Mouse (Mus musculus): ENCODE results near the gene Zfp963.
A peak's percentile ranks its signal among the peaks of the same experiment; 100 is the strongest.

The Zfp963 gene

GRCm38 (mm10) chr8:69749544-69750454, at the start of gene Zfp963:
Zfp963 (minus strand) TSS chr8:69749970.
- DNase-seq (ENCODE audit: low spot score in 2 of 2), result peak; percentile 95 to 97

- DNase-seq (ENCODE audit: low spot score in 2 of 2), result peak in 1 of 2 experiments; percentile 0
Measured at GRCm38 (mm10) chr8:69799261-69799660, 49.5 kb upstream of the Zfp963 start.

- DNase-seq (ENCODE audit: low spot score in 2 of 2), result peak in 1 of 2 experiments; percentile 0
Measured at GRCm38 (mm10) chr8:69797661-69798060, 47.9 kb upstream of the Zfp963 start.

GRCm38 (mm10) chr8:69796721-69797345, 47.1 kb upstream of the Zfp963 start:
- DNase-seq (ENCODE audit: low spot score in 2 of 2), result no peak

- no peak for DNase-seq (ENCODE audit: low spot score in 2 of 2)
Measured at GRCm38 (mm10) chr8:69794901-69795300, 45.1 kb upstream of the Zfp963 start.

- DNase-seq (ENCODE audit: low spot score in 2 of 2), result no peak
Measured at GRCm38 (mm10) chr8:69794096-69794495, 44.3 kb upstream of the Zfp963 start.

- no peak for DNase-seq (ENCODE audit: low spot score in 2 of 2)
Measured at GRCm38 (mm10) chr8:69793666-69794065, 43.9 kb upstream of the Zfp963 start.

GRCm38 (mm10) chr8:69791415-69792068, 41.8 kb upstream of the Zfp963 start:
- peak in 1 of 2 experiments; percentile 30 for DNase-seq (ENCODE audit: low spot score in 2 of 2)

GRCm38 (mm10) chr8:69790773-69791367, 41.1 kb upstream of the Zfp963 start, which contains the start of the genes Atp13a1 and Zfp866:
Atp13a1 (plus strand) TSS chr8:69791163.
Zfp866 (minus strand) TSS chr8:69791178.
- DNase-seq (ENCODE audit: low spot score in 2 of 2), result peak; percentile 78 to 87

- DNase-seq (ENCODE audit: low spot score in 2 of 2), result no peak
Measured at GRCm38 (mm10) chr8:69790364-69790763, 40.6 kb upstream of the Zfp963 start.

GRCm38 (mm10) chr8:69789731-69790130, 40.0 kb upstream of the Zfp963 start:
- DNase-seq (ENCODE audit: low spot score in 2 of 2), result no peak

- no peak for DNase-seq (ENCODE audit: low spot score in 2 of 2)
Measured at GRCm38 (mm10) chr8:69789105-69789504, 39.3 kb upstream of the Zfp963 start.

GRCm38 (mm10) chr8:69777111-69777510, 27.3 kb upstream of the Zfp963 start:
- DNase-seq (ENCODE audit: low spot score in 2 of 2), result no peak

- no peak for DNase-seq (ENCODE audit: low spot score in 2 of 2)
Measured at GRCm38 (mm10) chr8:69775149-69775534, 25.4 kb upstream of the Zfp963 start.

GRCm38 (mm10) chr8:69774503-69775148, 24.9 kb upstream of the Zfp963 start, which contains the start of gene Gm20422:
Gm20422 (minus strand) TSS chr8:69774886.
- DNase-seq (ENCODE audit: low spot score in 2 of 2), result peak; percentile 70 to 77

- no peak for DNase-seq (ENCODE audit: low spot score in 2 of 2)
Measured at GRCm38 (mm10) chr8:69772106-69772505, 22.3 kb upstream of the Zfp963 start.

GRCm38 (mm10) chr8:69771221-69771620, 21.5 kb upstream of the Zfp963 start:
- no peak for DNase-seq (ENCODE audit: low spot score in 2 of 2)

- DNase-seq (ENCODE audit: low spot score in 2 of 2), result no peak
Measured at GRCm38 (mm10) chr8:69761814-69762445, 12.2 kb upstream of the Zfp963 start.

GRCm38 (mm10) chr8:69758316-69758715, 8.5 kb upstream of the Zfp963 start:
- no peak for DNase-seq (ENCODE audit: low spot score in 2 of 2)

GRCm38 (mm10) chr8:69752437-69752836, 2.7 kb upstream of the Zfp963 start:
- DNase-seq (ENCODE audit: low spot score in 2 of 2), result no peak

- DNase-seq (ENCODE audit: low spot score in 2 of 2), result no peak
Measured at GRCm38 (mm10) chr8:69741231-69741630, 8.5 kb downstream of the Zfp963 start.
